Mouse (Mus musculus) erythroblast, embryonic 14.5 days (primary cell): ENCODE measurements around the gene Hoxb3.

Source experiments
- GATA1 ChIP-seq: IDR thresholded peaks from 2 replicates; pipeline ENCODE4 v1.6.1; 2012; ENCODE audit warnings: low read length, inconsistent platforms, mixed read lengths
- TAL1 ChIP-seq: IDR thresholded peaks from 3 replicates; pipeline ENCODE4 v1.6.1; 2012; ENCODE audit warnings: low read length, inconsistent platforms, mixed read lengths

- no peak for TF ChIP-seq TAL1
- TF ChIP-seq GATA1: no peak
These were observed 29.8 kb downstream of the Hoxb3 start for GRCm38 (mm10) chr11:96352691-96353521.
